Mouse (Mus musculus) inflammation-experienced regulatory T-cells, adult 6 months (primary cell): Measurements from ENCODE around the gene Nxpe3. TPM values are rescaled to one million over a fixed set of nuclear protein-coding genes. Genes with fewer than 3 reads are reported as not detected.

Experiments
- ATAC-seq: one replicate; pipeline ENCODE4 v1.8.0; 2017
- polyA plus RNA-seq, 3 experiments: library from polyadenylated mRNA; unstranded; fragments of 100-300 nt; shearing (Covaris generic); gene quantifications; one replicate each; pipeline ENCODE4 v1.2.1; 2017

Gene Nxpe3
- polyA plus RNA-seq, 3 experiments from 2014 or later: 13.7 to 36.9 (median 22.6) TPM

DNA sequence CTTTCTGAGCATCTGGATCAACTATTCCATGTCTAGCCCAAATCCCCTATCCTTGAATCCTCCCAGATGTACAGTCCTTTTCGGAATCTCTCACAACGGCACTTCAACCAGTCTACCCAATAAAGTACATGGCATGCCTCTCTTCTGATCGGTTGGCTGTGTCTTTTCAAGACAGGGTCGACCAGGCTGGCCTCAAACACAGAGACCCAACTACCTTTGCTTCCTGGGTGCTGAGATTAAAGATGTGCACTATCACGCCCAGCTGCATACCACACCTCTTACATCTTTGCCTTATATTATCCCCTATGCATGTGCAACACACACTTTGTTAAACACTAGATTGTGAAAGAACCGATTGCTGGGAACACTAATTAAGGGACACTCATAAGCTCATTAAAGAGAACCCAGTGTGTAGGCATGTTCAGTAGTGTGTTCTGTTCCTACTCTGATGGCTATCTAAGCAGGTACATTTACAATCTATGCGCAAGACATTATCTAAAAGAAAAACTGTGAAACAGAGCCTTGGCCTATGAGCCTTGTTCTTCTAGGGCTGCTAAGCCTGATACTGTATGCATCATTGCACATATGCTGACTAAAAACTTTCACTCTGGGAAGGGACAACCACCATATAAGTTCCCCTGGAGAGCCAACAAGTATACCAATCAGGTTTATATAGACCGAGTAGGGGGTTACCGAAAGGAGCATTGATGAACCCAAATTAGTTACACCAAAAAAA is 85.1 kb downstream of the Nxpe3 start:
- no peak for ATAC-seq

DNA sequence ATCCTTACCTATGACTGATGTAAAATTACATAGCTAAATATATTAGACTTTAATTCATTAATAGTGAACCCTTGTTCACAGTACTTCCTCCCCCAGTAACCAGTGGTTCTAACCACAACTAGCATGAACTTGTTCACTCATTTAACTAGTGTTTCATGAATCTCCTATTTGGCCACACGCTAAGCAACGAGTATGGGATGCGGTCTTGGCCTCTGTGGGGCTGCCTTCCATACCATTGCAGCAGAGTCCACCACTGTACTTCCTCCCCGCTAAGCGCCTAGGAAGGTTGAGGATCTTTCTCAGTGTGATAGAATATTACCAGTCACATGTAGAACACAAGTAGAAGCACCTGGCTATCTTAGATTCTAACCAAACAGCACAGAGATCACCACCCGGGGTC is 85.7 kb downstream of the Nxpe3 start:
- no peak for ATAC-seq

DNA sequence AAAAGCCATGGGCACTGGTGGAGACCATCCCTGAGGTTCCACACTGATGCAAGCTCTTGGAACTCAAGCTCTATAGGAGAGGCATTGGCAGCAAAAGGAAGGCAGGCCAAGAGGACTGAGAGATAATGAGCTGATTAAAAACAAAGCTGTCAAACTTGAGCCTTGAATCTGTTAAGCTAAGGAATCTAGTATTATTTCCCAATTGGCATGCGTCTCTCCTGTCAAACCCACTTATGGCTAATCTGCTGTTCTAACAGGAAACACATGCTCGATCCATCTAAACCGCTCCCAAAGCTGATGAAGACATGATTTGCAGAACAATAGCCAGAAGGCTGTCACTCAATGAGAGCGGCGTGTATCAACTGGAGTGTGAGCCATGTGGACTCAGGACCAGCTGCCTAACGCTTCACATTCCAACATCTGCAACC is 87.6 kb downstream of the Nxpe3 start:
- no peak for ATAC-seq

DNA sequence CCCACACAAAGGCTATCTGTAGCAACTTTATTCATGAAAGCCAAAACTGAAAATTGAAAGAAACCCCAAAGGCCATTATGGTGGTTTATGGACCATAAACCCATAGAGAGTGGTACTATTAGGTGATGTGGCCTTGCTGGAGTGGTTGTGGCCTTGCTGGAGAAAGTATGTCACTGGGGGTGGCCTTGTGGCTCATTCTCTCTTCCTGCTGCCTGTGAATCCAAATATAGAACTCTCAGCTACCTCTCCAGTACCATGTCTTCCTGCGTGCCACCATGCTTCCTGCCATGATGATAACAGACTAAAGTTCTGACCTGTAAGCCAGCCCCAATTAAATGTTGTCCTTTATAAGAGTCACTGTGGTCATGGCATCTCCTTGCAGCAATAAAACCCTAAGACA is 90.3 kb downstream of the Nxpe3 start:
- ATAC-seq: no peak

DNA sequence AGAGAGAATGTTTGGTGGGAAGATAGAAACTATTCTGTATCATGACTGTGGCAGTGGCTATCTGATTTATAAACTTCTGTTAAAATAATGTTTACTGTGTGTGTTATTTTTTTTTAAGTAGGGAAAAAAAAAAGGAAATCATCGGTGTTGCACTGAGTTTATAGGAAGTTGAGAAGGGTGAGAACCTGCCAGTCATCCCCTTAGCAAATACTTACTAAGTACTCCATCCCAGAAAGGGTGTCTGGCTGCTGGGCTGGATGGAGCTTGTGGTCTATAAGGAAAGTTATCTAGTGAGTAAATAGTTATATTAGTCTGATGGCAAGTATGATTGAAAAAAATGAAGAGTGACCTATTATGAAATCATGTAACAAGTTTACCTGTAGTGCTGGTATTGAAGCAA is 93.5 kb downstream of the Nxpe3 start:
- ATAC-seq: no peak

DNA sequence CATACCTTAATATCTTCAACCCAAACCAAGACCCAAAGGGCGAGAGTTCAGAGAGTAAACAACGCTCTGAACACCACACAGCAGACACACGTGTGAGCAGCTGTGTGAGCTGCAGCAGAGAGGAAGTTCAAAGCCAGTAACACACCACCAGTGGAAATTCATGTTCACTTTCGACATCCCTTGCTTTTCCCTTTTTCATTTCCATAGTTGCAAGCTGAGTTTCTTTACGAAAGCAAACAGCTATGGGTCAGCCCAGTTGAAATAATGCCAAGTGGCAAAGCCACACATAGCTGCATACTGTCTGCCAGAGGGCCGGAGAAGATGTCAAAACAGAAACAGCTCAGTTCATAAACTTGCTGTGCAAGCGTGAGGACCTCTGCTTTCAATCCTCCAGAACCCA is 96.2 kb downstream of the Nxpe3 start:
- ATAC-seq: no peak

DNA sequence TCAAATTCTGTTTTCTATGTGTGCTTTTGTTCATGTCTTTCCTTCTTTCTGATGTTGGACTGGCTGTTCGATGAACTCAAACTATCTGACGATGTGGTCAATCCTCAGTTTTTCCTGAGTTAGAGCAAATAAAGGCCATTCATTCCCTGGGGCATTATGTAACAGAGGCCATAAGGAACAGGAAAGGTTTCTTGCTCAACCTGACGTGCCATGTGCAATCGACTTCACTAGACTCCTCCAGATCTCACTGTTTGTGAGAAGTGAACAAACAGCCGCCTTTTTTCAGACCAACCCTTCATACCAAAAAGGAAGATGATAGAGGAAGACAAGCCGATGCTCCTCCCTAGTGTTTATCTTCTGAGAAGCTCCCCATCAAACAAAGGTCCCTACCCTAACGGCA is 104.8 kb downstream of the Nxpe3 start:
- ATAC-seq: no peak

Other genes starting within 250 kb of the Nxpe3 start
- gene Nfkbiz, start 56.4 kb downstream of the Nxpe3 start, polyA plus RNA-seq: 10 to 100 TPM; 24.7 to 39.2 (median 36.9) TPM
- 10 to 100 TPM; 21.2 to 26.1 (median 25.2) TPM for gene Cep97, start 39.6 kb upstream of the Nxpe3 start, polyA plus RNA-seq
- gene Rpl24, start 71.0 kb upstream of the Nxpe3 start, polyA plus RNA-seq: 1,000 to 10,000 TPM; 1,415 to 2,046 (median 1,545) TPM
- 10 to 100 TPM; 26.6 to 34.4 (median 26.8) TPM for gene Zbtb11, start 78.6 kb upstream of the Nxpe3 start, polyA plus RNA-seq
- gene Pcnp, start 134.5 kb upstream of the Nxpe3 start, polyA plus RNA-seq: 100 to 1,000 TPM; 229 to 302 (median 268) TPM
- 10 to 100 TPM; 24.6 to 33.4 (median 32.3) TPM for gene Trmt10c, start 142.5 kb upstream of the Nxpe3 start, polyA plus RNA-seq
- gene Senp7, start 153.1 kb upstream of the Nxpe3 start, polyA plus RNA-seq: 10 to 100 TPM; 47.4 to 75.2 (median 62.0) TPM